Mouse (Mus musculus): ENCODE measurements around the gene Pld2.
"Not testable (repeated sequence)": the region's sequence is repeated elsewhere in the genome, so short reads cannot be mapped to it uniquely, and the experiment has no call there.

Gene Pld2

DNA sequence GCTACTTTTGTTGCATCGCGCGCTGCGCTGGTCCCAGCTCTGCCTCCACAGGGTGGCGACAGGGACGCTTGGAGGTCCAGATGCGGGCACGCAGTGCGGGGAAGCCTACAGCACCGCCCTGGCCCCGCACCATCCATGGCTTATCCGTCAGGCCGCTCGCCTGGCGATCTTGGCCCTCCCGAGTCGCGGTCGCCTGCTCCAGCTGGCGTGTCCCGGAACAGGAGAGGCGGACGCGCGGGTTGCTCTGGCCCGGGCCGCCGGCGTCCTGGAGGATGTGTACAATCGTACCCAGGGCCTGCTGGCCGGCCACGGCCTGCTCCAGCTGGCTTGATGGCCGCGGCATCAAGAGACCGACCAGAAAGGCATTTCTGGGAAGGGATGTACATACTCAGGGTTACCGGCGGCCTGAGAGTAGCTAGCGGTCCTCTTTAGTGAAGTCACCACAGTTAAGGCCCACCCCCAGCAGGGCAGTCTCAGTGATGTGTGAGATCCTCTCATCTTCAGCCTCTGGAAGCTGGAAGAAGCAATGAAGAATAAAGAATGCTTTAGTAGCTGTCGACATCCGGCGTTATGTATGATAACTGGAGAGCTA is 19.6 kb upstream of the Pld2 start:
- peak overlapping the region; percentile 78 for H3K4me3 ChIP-seq (replicated peaks; ENCODE audit: low read length)
- TF ChIP-seq POU5F1 (IDR thresholded peaks at IDR 0.05; ENCODE audit: borderline replicate concordance, low read length) (no peak), CTCF (conservative IDR thresholded peaks at IDR 0.05; ENCODE audit: low read length) (no peak), NANOG (IDR thresholded peaks at IDR 0.05; ENCODE audit: borderline replicate concordance, low read length) (no peak)
- H3K36me3 ChIP-seq (ENCODE audit: insufficient read depth, low read length), result no peaks in the 10 kb centered on the region
- no peaks in the 10 kb centered on the region for H3K9me3 ChIP-seq (ENCODE audit: low read length)
- peaks cover 27% of the 10 kb centered on the region for H3K27me3 ChIP-seq (ENCODE audit: insufficient read depth, low read length)
- peaks cover 41% of the 10 kb centered on the region for H3K4me1 ChIP-seq (replicated peaks; ENCODE audit: low read depth, low read length)

DNA sequence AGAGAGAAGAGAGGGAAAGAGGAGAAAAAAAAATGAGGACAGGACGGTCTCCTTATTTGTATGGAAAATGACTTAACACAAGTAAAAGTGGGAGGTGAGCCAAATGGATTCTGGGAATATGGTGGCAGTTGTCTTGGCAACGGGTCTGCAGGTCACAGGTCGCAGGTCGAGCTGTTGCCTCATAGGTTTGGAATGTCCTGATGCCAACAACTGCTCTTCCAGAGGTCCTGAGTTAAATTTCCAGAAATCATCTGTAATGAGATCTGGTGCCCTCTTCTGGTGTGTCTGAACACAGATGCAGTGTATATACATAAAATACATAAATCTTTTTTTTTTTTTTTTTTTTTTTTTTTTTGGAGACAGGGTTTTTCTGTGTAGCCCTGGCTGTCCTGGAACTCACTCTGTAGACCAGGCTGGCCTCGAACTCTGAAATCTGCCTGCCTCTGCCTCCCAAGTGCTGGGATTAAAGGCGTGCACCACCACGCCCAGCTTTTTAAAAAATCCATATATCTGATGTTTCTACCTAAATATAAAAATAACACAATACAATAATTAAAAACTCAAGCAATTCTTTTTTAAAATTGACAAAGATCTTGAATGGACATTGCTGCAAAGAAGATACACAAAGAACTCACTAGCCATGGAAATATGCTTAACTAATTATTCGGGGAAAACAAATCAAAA is 16.4 kb upstream of the Pld2 start:
- not testable (repeated sequence) for H3K4me3 ChIP-seq (replicated peaks; ENCODE audit: low read length); H3K9me3 ChIP-seq (ENCODE audit: low read length)
- peaks cover 26% of the 10 kb centered on the region for H3K27me3 ChIP-seq (ENCODE audit: insufficient read depth, low read length)
- peaks cover 27% of the 10 kb centered on the region for H3K36me3 ChIP-seq (ENCODE audit: insufficient read depth, low read length)
- peaks cover 57% of the 10 kb centered on the region for H3K4me1 ChIP-seq (replicated peaks; ENCODE audit: low read depth, low read length)

DNA sequence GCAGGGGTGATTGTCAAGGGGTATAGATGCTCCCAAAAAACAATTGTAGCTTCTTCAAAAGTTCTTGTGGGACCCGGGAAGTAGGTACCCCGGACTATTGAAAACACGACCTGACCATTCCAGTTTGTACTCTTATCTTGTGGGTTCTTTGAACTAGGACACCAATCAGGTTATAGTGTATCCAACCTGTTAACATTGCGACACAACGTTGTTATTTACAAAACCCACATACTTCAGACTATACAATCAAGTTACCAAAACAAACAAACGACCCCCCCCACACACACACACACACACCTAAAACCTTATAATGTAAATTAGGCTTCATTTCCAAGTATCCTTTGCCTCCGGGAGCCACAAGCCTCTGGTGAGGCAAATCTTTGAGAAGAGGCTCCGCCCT is 15.1 kb upstream of the Pld2 start:
- Histone ChIP-seq H3K4me3 (replicated peaks; ENCODE audit: low read length) (peak overlapping the region; percentile 99), H3K9me3 (ENCODE audit: low read length) (no peaks in the 10 kb centered on the region), H3K27me3 (ENCODE audit: insufficient read depth, low read length) (peaks cover 13% of the 10 kb centered on the region), H3K4me1 (replicated peaks; ENCODE audit: low read depth, low read length) (peaks cover 46% of the 10 kb centered on the region), H3K36me3 (ENCODE audit: insufficient read depth, low read length) (peaks cover 38% of the 10 kb centered on the region)
- TF ChIP-seq NANOG (IDR thresholded peaks at IDR 0.05; ENCODE audit: borderline replicate concordance, low read length) (no peak), POU5F1 (IDR thresholded peaks at IDR 0.05; ENCODE audit: borderline replicate concordance, low read length) (no peak), CTCF (conservative IDR thresholded peaks at IDR 0.05; ENCODE audit: low read length) (no peak)

DNA sequence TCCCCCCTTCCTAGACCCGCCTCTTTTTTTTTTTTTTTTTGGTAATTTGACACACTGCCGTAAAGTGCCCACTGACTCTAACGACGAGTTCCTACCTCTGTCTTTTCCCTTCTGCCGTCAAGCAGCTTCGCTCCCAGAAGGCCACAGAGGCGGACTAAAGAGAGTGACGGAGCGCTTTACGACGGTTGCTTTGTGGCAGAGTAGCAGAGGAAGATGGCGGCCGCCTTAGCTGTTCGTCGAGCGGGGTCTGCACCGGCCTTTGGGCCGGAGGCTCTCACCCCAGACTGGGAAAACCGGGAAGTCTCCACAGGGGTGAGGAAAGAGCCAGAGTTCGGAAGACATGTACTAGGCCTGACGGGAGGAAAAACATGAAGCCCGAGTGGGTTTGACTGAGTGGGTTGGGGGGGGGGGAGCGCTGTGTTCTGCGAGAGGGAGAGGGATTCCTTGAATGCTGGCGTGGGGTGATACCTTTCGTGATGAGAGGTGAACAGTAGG is 14.6 kb upstream of the Pld2 start, which contains the start of gene Psmb6:
Psmb6 (plus strand) TSS at position 184 of the 495 bp plus-strand sequence.
- peak within 1 kb of the TSS; percentile 99 for H3K4me3 ChIP-seq (replicated peaks; ENCODE audit: low read length)
- no peaks in the 10 kb centered on the region for H3K9me3 ChIP-seq (ENCODE audit: low read length)
- peaks cover 8% of the 10 kb centered on the region for H3K27me3 ChIP-seq (ENCODE audit: insufficient read depth, low read length)
- H3K4me1 ChIP-seq (replicated peaks; ENCODE audit: low read depth, low read length), result peaks cover 42% of the 10 kb centered on the region
- TF ChIP-seq POU5F1 (IDR thresholded peaks at IDR 0.05; ENCODE audit: borderline replicate concordance, low read length) (no peak), CTCF (conservative IDR thresholded peaks at IDR 0.05; ENCODE audit: low read length) (no peak), NANOG (IDR thresholded peaks at IDR 0.05; ENCODE audit: borderline replicate concordance, low read length) (no peak)
- peaks cover 38% of the 10 kb centered on the region for H3K36me3 ChIP-seq (ENCODE audit: insufficient read depth, low read length)

DNA sequence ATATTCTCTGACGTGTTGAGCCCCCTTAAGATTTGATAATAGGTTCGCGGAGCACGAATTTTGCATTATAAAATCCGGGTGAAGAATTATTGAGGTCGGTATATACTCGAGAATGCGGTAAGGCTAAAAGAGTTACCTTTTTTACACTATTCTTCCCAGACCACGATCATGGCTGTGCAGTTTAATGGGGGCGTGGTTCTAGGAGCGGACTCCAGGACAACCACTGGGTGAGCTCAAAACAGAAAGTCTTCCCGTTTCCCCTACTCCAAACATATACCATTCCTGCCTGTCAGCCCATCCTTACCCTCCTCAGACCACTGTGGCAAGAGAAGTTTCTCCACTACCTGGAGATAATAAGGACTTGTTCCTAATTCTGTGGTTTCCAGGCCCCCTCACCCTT is 14.1 kb upstream of the Pld2 start:
- Histone ChIP-seq H3K9me3 (ENCODE audit: low read length) (no peaks in the 10 kb centered on the region), H3K27me3 (ENCODE audit: insufficient read depth, low read length) (peaks cover 3% of the 10 kb centered on the region), H3K36me3 (ENCODE audit: insufficient read depth, low read length) (peaks cover 38% of the 10 kb centered on the region), H3K4me3 (replicated peaks; ENCODE audit: low read length) (peak overlapping the region; percentile 99), H3K4me1 (replicated peaks; ENCODE audit: low read depth, low read length) (peaks cover 38% of the 10 kb centered on the region)
- TF ChIP-seq CTCF (conservative IDR thresholded peaks at IDR 0.05; ENCODE audit: low read length) (no peak), POU5F1 (IDR thresholded peaks at IDR 0.05; ENCODE audit: borderline replicate concordance, low read length) (no peak), NANOG (IDR thresholded peaks at IDR 0.05; ENCODE audit: borderline replicate concordance, low read length) (no peak)

DNA sequence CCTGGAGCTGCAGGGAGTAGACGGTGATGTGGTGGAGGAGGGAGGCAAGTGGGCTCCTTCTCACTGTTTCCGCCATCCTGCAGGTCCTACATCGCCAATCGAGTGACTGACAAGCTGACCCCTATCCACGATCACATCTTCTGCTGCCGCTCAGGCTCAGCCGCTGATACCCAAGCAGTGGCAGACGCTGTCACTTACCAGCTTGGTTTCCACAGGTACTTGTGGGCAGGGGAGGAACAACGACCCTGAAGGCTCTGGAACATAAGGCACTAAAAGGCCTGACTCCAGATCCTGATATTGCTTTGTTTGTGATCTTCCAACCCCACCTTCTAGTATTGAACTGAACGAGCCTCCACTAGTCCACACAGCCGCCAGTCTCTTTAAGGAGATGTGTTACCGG is 13.7 kb upstream of the Pld2 start:
- Histone ChIP-seq H3K4me3 (replicated peaks; ENCODE audit: low read length) (peak overlapping the region; percentile 99), H3K27me3 (ENCODE audit: insufficient read depth, low read length) (no peaks in the 10 kb centered on the region), H3K9me3 (ENCODE audit: low read length) (no peaks in the 10 kb centered on the region), H3K36me3 (ENCODE audit: insufficient read depth, low read length) (peaks cover 38% of the 10 kb centered on the region), H3K4me1 (replicated peaks; ENCODE audit: low read depth, low read length) (peaks cover 35% of the 10 kb centered on the region)
- TF ChIP-seq POU5F1 (IDR thresholded peaks at IDR 0.05; ENCODE audit: borderline replicate concordance, low read length) (no peak), NANOG (IDR thresholded peaks at IDR 0.05; ENCODE audit: borderline replicate concordance, low read length) (no peak), CTCF (conservative IDR thresholded peaks at IDR 0.05; ENCODE audit: low read length) (no peak)

DNA sequence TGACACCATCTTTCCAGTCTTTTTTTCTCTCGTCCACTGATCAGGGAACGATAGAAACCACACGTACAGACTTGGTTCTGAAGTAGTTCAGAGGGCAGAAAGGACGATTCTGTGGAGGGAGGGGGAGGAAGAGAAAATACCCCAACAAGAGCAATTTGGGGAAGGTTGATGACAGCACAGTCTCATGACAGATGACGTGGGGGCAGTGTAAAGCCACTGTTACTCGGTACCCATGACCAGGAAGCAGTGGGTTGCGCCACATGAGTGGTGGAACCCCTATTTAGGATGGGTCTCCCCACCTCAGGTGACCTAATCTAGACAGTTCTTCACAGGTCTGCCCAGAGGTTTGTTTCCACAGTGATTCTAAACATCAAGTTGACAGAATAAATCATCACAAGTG is 11.3 kb upstream of the Pld2 start:
- Histone ChIP-seq H3K4me1 (replicated peaks; ENCODE audit: low read depth, low read length) (peaks cover 33% of the 10 kb centered on the region), H3K36me3 (ENCODE audit: insufficient read depth, low read length) (peaks cover 38% of the 10 kb centered on the region), H3K27me3 (ENCODE audit: insufficient read depth, low read length) (no peaks in the 10 kb centered on the region), H3K9me3 (ENCODE audit: low read length) (no peaks in the 10 kb centered on the region), H3K4me3 (replicated peaks; ENCODE audit: low read length) (no peak overlapping the region)
- no peak for TF ChIP-seq NANOG (IDR thresholded peaks at IDR 0.05; ENCODE audit: borderline replicate concordance, low read length)
- TF ChIP-seq CTCF (conservative IDR thresholded peaks at IDR 0.05; ENCODE audit: low read length), result no peak
- TF ChIP-seq POU5F1 (IDR thresholded peaks at IDR 0.05; ENCODE audit: borderline replicate concordance, low read length), result no peak

DNA sequence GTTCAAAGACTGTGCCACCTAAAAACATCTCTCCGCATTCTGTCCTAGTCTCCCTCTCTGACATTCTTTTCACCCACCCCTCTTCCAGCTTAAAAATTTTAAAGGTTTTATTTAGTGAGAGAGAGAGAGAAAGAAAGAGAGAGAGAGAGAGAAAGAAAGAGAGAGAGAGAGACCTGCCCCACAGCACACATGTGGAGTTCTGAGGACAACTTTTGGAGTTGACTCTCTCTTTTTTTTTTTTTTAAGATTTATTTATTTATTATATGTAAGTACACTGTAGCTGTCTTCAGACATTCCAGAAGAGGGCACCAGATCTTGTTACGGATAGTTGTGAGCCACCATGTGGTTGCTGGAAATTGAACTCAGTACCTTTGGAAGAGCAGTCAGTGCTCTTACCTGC is 8.8 kb upstream of the Pld2 start:
- Histone ChIP-seq H3K36me3 (ENCODE audit: insufficient read depth, low read length) (peaks cover 35% of the 10 kb centered on the region), H3K4me1 (replicated peaks; ENCODE audit: low read depth, low read length) (peaks cover 21% of the 10 kb centered on the region)
- not testable (repeated sequence) for H3K4me3 ChIP-seq (replicated peaks; ENCODE audit: low read length); H3K27me3 ChIP-seq (ENCODE audit: insufficient read depth, low read length); H3K9me3 ChIP-seq (ENCODE audit: low read length)

DNA sequence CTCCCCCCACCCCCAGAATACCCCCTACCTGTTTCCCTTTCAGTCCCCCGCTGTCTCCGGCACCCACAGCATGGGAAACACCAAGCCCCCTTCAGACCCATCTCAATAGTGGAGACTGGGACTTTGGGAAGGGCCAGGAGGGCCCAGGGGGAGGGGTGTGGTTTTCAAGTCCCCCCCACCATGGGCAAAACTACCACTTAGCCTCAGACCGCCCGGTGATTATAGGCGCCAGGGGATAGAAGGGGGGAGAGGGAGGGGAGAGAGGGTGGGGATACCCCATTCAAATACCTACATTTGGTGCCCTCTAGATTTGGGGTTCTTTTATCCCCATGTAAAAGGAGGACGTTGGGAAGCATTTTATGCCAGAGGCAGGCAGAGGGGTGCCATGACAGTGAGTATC is 7.0 kb upstream of the Pld2 start, which contains the start of gene Gm40193:
Gm40193 (minus strand) TSS at position 101 of the 400 bp plus-strand sequence.
- Histone ChIP-seq H3K27me3 (ENCODE audit: insufficient read depth, low read length) (peaks cover 4% of the 10 kb centered on the region), H3K36me3 (ENCODE audit: insufficient read depth, low read length) (peaks cover 18% of the 10 kb centered on the region)
- TF ChIP-seq NANOG (IDR thresholded peaks at IDR 0.05; ENCODE audit: borderline replicate concordance, low read length) (no peak), POU5F1 (IDR thresholded peaks at IDR 0.05; ENCODE audit: borderline replicate concordance, low read length) (no peak), CTCF (conservative IDR thresholded peaks at IDR 0.05; ENCODE audit: low read length) (no peak)

More for the DNA sequence above, 7.0 kb upstream of the Pld2 start, which contains the start of gene Gm40193:
- Histone ChIP-seq H3K4me3 (replicated peaks; ENCODE audit: low read length) (no peak within 1 kb of the TSS), H3K4me1 (replicated peaks; ENCODE audit: low read depth, low read length) (peaks cover 9% of the 10 kb centered on the region; the same call in 1 of the 2 replicates), H3K9me3 (ENCODE audit: low read length) (no peaks in the 10 kb centered on the region)
